Mouse (Mus musculus): ENCODE results near the gene Dnal1. TPM values are rescaled to one million over a fixed set of nuclear protein-coding genes. Genes with fewer than 3 reads are reported as not detected.

The Dnal1 gene
- polyA plus RNA-seq, 1 experiment from 2014 or later, result 6.8 TPM

- peak; percentile 49 for DNase-seq (ENCODE audit: low spot score)
- no peaks in the 10 kb centered on the region for H3K27me3 ChIP-seq (ENCODE audit: control insufficient read depth, insufficient read depth, low read length)
- WGBS, result 74% methylated on average over 10 of the region's 10 CpGs
- peaks cover 27% of the 10 kb centered on the region for H3K4me1 ChIP-seq (replicated peaks; ENCODE audit: control insufficient read depth, insufficient read depth, low read length)
- no peak overlapping the region for H3K4me3 ChIP-seq (ENCODE audit: low read depth, low read length)
- H3K4me2 ChIP-seq (ENCODE audit: low read depth, low read length, severe bottlenecking), result no peak overlapping the region
- no peak overlapping the region for H3K9ac ChIP-seq (ENCODE audit: low read length)
- no peak for ATAC-seq (replicated peaks; ENCODE audit: low FRiP score)
- no peak overlapping the region for H3K27ac ChIP-seq (ENCODE audit: low read depth, low read length)
- H3K9me3 ChIP-seq (ENCODE audit: control insufficient read depth, low read length), result no peaks in the 10 kb centered on the region
- H3K36me3 ChIP-seq (ENCODE audit: control insufficient read depth, insufficient read depth, low read length), result peaks cover under 1% of the 10 kb centered on the region; the same call in 1 of the 2 replicates
These were observed 64.7 kb downstream of the Dnal1 start for GRCm38 (mm10) chr12:84178652-84179445.

DNA sequence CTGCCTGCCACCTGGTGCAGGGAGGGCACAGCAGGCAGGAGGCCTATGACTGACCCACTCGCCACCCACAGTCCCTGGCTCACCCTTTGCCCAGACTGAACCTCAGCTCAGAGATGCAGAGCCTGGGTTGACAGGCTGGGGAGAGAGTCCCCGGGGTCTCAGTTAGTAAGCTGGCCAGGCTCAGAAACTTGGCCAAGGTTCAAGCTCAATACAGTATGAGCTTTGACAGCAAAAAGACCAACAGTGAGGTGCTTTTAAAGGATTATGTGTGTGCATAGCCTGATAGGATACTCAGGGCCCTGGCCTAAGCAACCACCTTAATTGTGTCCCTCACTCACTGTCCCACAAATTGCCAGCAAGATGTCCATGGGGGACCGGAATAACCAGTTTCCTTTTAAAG is 65.9 kb downstream of the Dnal1 start:
- Histone ChIP-seq H3K9me3 (ENCODE audit: control insufficient read depth, low read length) (no peaks in the 10 kb centered on the region), H3K9ac (ENCODE audit: low read length) (no peak overlapping the region), H3K4me3 (ENCODE audit: low read depth, low read length) (no peak overlapping the region), H3K4me2 (ENCODE audit: low read depth, low read length, severe bottlenecking) (no peak overlapping the region), H3K27me3 (ENCODE audit: control insufficient read depth, insufficient read depth, low read length) (no peaks in the 10 kb centered on the region), H3K36me3 (ENCODE audit: control insufficient read depth, insufficient read depth, low read length) (no peaks in the 10 kb centered on the region), H3K27ac (ENCODE audit: low read depth, low read length) (no peak overlapping the region), H3K4me1 (replicated peaks; ENCODE audit: control insufficient read depth, insufficient read depth, low read length) (peaks cover 27% of the 10 kb centered on the region)
- ATAC-seq (replicated peaks; ENCODE audit: low FRiP score) (no peak), DNase-seq (ENCODE audit: low spot score) (peak; percentile 47)
- WGBS, result 85% methylated on average over 3 of the region's 3 CpGs

- WGBS, result 74% methylated on average over 8 of the region's 8 CpGs
- peak overlapping the region; percentile 59 for H3K27ac ChIP-seq (ENCODE audit: low read depth, low read length)
- peak; percentile 72 for DNase-seq (ENCODE audit: low spot score)
- H3K4me3 ChIP-seq (ENCODE audit: low read depth, low read length), result no peak overlapping the region
- H3K4me1 ChIP-seq (replicated peaks; ENCODE audit: control insufficient read depth, insufficient read depth, low read length), result peaks cover 26% of the 10 kb centered on the region
- peak; percentile 65 for ATAC-seq (replicated peaks; ENCODE audit: low FRiP score)
- peak overlapping the region; percentile 3; the same call in 1 of the 2 replicates for H3K9ac ChIP-seq (ENCODE audit: low read length)
- no peaks in the 10 kb centered on the region for H3K9me3 ChIP-seq (ENCODE audit: control insufficient read depth, low read length)
- H3K27me3 ChIP-seq (ENCODE audit: control insufficient read depth, insufficient read depth, low read length), result no peaks in the 10 kb centered on the region
- no peaks in the 10 kb centered on the region for H3K36me3 ChIP-seq (ENCODE audit: control insufficient read depth, insufficient read depth, low read length)
- H3K4me2 ChIP-seq (ENCODE audit: low read depth, low read length, severe bottlenecking), result no peak overlapping the region
These were observed 66.7 kb downstream of the Dnal1 start for GRCm38 (mm10) chr12:84180701-84181435.

DNA sequence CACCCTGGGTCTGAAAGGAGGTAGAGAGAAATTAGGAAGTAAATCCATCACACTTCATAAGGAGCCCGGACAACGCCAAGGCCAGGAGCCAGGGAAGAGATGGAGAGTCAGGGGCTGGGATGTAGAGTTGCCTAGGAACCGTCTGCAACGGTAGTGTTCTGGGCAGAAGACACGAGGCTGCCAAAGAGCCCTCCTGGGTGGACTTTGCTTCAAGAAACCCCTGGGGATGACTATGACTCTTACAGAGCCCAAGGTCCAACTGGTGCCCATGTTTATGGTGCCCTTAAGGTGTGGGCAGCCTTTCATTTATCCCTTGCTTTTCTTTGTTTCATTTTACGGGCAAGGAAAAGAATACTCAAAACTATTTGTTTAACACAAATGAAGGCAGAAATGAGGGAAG is 67.8 kb downstream of the Dnal1 start:
- H3K27ac ChIP-seq (ENCODE audit: low read depth, low read length), result 0 out of 2 replicates have a peak overlapping the region, but pooled peaks have one; percentile 59

GRCm38 (mm10) chr12:84184979-84185378 is 70.8 kb downstream of the Dnal1 start:
- Histone ChIP-seq H3K4me3 (ENCODE audit: low read depth, low read length) (no peak overlapping the region), H3K4me1 (replicated peaks; ENCODE audit: control insufficient read depth, insufficient read depth, low read length) (peaks cover 5% of the 10 kb centered on the region; the same call in 1 of the 2 replicates), H3K27me3 (ENCODE audit: control insufficient read depth, insufficient read depth, low read length) (no peaks in the 10 kb centered on the region), H3K4me2 (ENCODE audit: low read depth, low read length, severe bottlenecking) (no peak overlapping the region), H3K9ac (ENCODE audit: low read length) (no peak overlapping the region), H3K9me3 (ENCODE audit: control insufficient read depth, low read length) (no peaks in the 10 kb centered on the region; the same call in 1 of the 2 replicates), H3K36me3 (ENCODE audit: control insufficient read depth, insufficient read depth, low read length) (no peaks in the 10 kb centered on the region), H3K27ac (ENCODE audit: low read depth, low read length) (no peak overlapping the region)
- WGBS, result 94% methylated on average over 5 of the region's 5 CpGs
- DNase-seq (ENCODE audit: low spot score) (no peak), ATAC-seq (replicated peaks; ENCODE audit: low FRiP score) (no peak)

More for the DNA sequence above, 67.8 kb downstream of the Dnal1 start:
- Histone ChIP-seq H3K4me2 (ENCODE audit: low read depth, low read length, severe bottlenecking) (no peak overlapping the region), H3K9me3 (ENCODE audit: control insufficient read depth, low read length) (no peaks in the 10 kb centered on the region; the same call in 1 of the 2 replicates), H3K4me1 (replicated peaks; ENCODE audit: control insufficient read depth, insufficient read depth, low read length) (peaks cover 15% of the 10 kb centered on the region; the same call in 1 of the 2 replicates), H3K4me3 (ENCODE audit: low read depth, low read length) (no peak overlapping the region), H3K36me3 (ENCODE audit: control insufficient read depth, insufficient read depth, low read length) (no peaks in the 10 kb centered on the region), H3K9ac (ENCODE audit: low read length) (no peak overlapping the region), H3K27me3 (ENCODE audit: control insufficient read depth, insufficient read depth, low read length) (no peaks in the 10 kb centered on the region)
- no peak for DNase-seq (ENCODE audit: low spot score)
- 84% methylated on average over 6 of the region's 6 CpGs for WGBS
- no peak for ATAC-seq (replicated peaks; ENCODE audit: low FRiP score)

DNA sequence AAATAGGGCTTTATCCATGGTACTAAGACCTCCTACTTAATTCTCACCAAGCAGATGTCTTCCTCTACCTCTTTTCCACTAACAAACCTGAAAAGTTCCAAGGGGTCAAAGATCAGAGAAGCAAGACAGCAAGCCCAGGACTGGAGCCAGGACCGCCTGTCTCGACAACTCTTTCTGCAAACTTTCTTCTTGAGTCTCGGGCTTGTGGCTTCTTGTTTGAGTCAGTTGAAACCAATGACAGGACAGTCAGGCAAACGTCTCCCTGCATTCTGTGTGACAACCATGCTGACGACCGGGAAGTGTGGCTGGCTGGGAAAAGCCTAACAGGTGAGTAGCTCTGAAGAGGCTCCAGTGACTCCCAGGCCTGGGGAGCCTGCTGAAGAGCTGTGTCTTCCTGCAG is 71.4 kb downstream of the Dnal1 start:
- 77% methylated on average over 6 of the region's 6 CpGs for WGBS
- Histone ChIP-seq H3K27me3 (ENCODE audit: control insufficient read depth, insufficient read depth, low read length) (no peaks in the 10 kb centered on the region), H3K4me1 (replicated peaks; ENCODE audit: control insufficient read depth, insufficient read depth, low read length) (peaks cover 4% of the 10 kb centered on the region; the same call in 1 of the 2 replicates), H3K27ac (ENCODE audit: low read depth, low read length) (no peak overlapping the region), H3K9ac (ENCODE audit: low read length) (no peak overlapping the region), H3K9me3 (ENCODE audit: control insufficient read depth, low read length) (no peaks in the 10 kb centered on the region; the same call in 1 of the 2 replicates), H3K4me2 (ENCODE audit: low read depth, low read length, severe bottlenecking) (no peak overlapping the region), H3K4me3 (ENCODE audit: low read depth, low read length) (no peak overlapping the region), H3K36me3 (ENCODE audit: control insufficient read depth, insufficient read depth, low read length) (no peaks in the 10 kb centered on the region)
- ATAC-seq (replicated peaks; ENCODE audit: low FRiP score) (no peak), DNase-seq (ENCODE audit: low spot score) (no peak)

GRCm38 (mm10) chr12:84186536-84186935 is 72.4 kb downstream of the Dnal1 start:
- no peak for ATAC-seq (replicated peaks; ENCODE audit: low FRiP score)
- no peak overlapping the region for H3K9ac ChIP-seq (ENCODE audit: low read length)

GRCm38 (mm10) chr12:84186950-84187349 is 72.8 kb downstream of the Dnal1 start:
- H3K4me2 ChIP-seq (ENCODE audit: low read depth, low read length, severe bottlenecking), result no peak overlapping the region
- DNase-seq (ENCODE audit: low spot score) (no peak), ATAC-seq (replicated peaks; ENCODE audit: low FRiP score) (no peak)
- H3K9me3 ChIP-seq (ENCODE audit: control insufficient read depth, low read length), result no peaks in the 10 kb centered on the region; the same call in 1 of the 2 replicates
- H3K4me3 ChIP-seq (ENCODE audit: low read depth, low read length), result no peak overlapping the region
- WGBS, result 93% methylated on average over 5 of the region's 5 CpGs
- peaks cover 14% of the 10 kb centered on the region for H3K4me1 ChIP-seq (replicated peaks; ENCODE audit: control insufficient read depth, insufficient read depth, low read length)
- no peaks in the 10 kb centered on the region for H3K27me3 ChIP-seq (ENCODE audit: control insufficient read depth, insufficient read depth, low read length)
- H3K27ac ChIP-seq (ENCODE audit: low read depth, low read length), result no peak overlapping the region
- H3K36me3 ChIP-seq (ENCODE audit: control insufficient read depth, insufficient read depth, low read length), result no peaks in the 10 kb centered on the region
- no peak overlapping the region for H3K9ac ChIP-seq (ENCODE audit: low read length)

More at GRCm38 (mm10) chr12:84186536-84186935, 72.4 kb downstream of the Dnal1 start:
- H3K4me1 ChIP-seq (replicated peaks; ENCODE audit: control insufficient read depth, insufficient read depth, low read length), result peaks cover 12% of the 10 kb centered on the region
- no peak for DNase-seq (ENCODE audit: low spot score)
- no peak overlapping the region for H3K27ac ChIP-seq (ENCODE audit: low read depth, low read length)
- no peak overlapping the region for H3K4me3 ChIP-seq (ENCODE audit: low read depth, low read length)
- no peak overlapping the region for H3K4me2 ChIP-seq (ENCODE audit: low read depth, low read length, severe bottlenecking)
- WGBS, result 69% methylated on average over 3 of the region's 3 CpGs
- no peaks in the 10 kb centered on the region for H3K36me3 ChIP-seq (ENCODE audit: control insufficient read depth, insufficient read depth, low read length)
- no peaks in the 10 kb centered on the region for H3K27me3 ChIP-seq (ENCODE audit: control insufficient read depth, insufficient read depth, low read length)
- H3K9me3 ChIP-seq (ENCODE audit: control insufficient read depth, low read length), result no peaks in the 10 kb centered on the region; the same call in 1 of the 2 replicates
